Mouse (Mus musculus): Measurements from ENCODE around the gene Vmn2r11. TPM values are rescaled to one million over a fixed set of nuclear protein-coding genes. Genes with fewer than 3 reads are reported as not detected.
"Not testable (repeated sequence)": the region's sequence is repeated elsewhere in the genome, so short reads cannot be mapped to it uniquely, and the experiment has no call there.

The Vmn2r11 gene
- total RNA-seq (2021) = not detected

- intact Hi-C loops (cut with DNase I); DNase-seq (ENCODE audit: low spot score): not testable (repeated sequence)
Measured at GRCm38 (mm10) chr5:109059469-109059868, at the start of gene Vmn2r11. Vmn2r11 (minus strand) TSS chr5:109059569.

DNA sequence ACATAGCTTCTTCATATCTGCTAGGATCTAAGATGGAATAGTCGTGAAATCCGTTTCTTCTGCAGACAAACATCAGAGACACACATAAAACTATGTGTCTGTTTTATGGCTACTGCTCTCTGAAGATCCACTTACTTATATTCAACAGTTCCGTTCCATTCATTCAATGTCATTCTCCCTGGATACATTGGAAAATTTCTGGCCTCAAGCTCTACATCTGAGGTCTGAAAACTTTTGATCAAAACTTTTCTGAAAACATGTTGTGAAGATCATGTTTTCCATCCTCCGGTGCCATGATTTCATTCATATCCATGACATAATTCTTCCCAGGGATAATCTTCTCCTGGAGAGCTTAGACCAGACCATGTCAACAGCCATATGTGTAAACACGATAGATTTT is 38.5 kb upstream of the Vmn2r11 start, which contains the start of gene Vmn2r12:
Vmn2r12 (minus strand) TSS at position 101 of the 400 bp plus-strand sequence.
- intact Hi-C loops (cut with DNase I); DNase-seq (ENCODE audit: low spot score): not testable (repeated sequence)

- intact Hi-C loops (cut with DNase I); DNase-seq (ENCODE audit: low spot score): not testable (repeated sequence)
Measured at GRCm38 (mm10) chr5:109096482-109096881, 37.1 kb upstream of the Vmn2r11 start.

DNA sequence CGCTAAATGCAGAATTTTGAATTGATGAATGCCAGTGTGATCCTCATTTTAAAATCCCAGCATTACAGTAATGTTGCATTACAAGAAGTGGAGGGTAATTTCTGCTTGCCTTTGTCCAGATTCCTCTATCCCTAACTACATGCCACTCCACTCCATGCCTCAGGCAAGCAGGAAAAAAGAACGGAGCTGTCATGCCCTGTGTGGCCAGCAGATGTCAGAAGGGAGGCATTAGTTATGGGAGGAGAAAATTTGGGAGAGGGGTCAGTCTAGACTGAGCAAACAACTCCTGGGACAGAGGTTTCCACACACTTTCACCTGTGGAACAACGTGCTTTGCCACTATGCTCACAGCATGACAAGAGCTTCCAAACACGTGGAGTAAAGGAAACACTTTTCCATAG is 12.6 kb upstream of the Vmn2r11 start:
- DNase-seq (ENCODE audit: low spot score); intact Hi-C loops (cut with DNase I): not testable (repeated sequence)

DNA sequence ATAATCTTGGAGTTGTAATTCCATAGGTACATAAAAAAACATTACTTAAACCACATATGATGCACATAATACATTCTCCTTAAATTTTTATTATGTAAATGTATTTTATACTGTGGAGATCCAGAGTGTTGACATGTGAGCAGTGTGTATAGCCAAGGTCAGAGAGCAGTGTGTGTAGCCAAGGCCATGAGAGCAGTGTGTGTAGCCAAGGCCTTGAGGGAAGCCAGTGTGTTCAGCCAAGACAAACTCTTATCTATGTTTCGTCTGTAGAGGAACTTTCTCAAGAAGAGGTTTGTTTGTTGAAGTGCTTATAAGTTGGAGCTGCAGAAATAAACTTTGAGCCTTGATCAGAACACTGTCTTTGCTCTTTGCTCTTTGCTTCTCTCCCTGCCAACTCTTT is 4.1 kb downstream of the Vmn2r11 start:
- no peak for DNase-seq (ENCODE audit: low spot score)
- intact Hi-C loops (cut with DNase I) = no loop called here

- intact Hi-C loops (cut with DNase I) = no loop called here
- no peak for DNase-seq (ENCODE audit: low spot score)
Measured at GRCm38 (mm10) chr5:109032591-109032990, 26.8 kb downstream of the Vmn2r11 start.

DNA sequence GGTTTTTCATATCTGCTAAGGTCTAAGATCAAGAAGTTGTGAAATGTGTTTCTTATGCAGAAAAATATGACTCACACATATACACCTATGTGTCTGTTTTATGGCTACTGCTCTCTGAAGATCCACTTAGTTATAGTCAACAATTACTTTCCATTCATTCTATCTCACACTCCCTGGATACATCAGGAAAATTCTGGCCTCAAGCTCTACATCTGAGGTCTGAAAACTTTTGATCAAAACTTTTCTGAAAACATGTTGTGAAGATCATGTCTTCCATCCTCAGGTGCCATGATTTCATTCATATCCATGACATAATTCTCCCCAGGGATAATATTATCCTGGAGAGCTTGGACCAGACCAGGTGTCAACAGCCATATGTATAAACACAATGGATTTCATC is 52.9 kb downstream of the Vmn2r11 start, which contains the start of gene Vmn2r10:
Vmn2r10 (minus strand) TSS at position 101 of the 400 bp plus-strand sequence.
- DNase-seq (ENCODE audit: low spot score); intact Hi-C loops (cut with DNase I): not testable (repeated sequence)

Other genes starting within 250 kb of the Vmn2r11 start
- gene Vmn2r9, start 207.0 kb downstream of the Vmn2r11 start, total RNA-seq (2021) = not detected
- not detected for gene Vmn2r10, start 53.0 kb downstream of the Vmn2r11 start, total RNA-seq (2021)
- not detected for gene Vmn2r12, start 38.4 kb upstream of the Vmn2r11 start, total RNA-seq (2021)
- gene Vmn2r13, start 132.6 kb upstream of the Vmn2r11 start, total RNA-seq (2021) = not detected
- gene Vmn2r14, start 165.1 kb upstream of the Vmn2r11 start, total RNA-seq (2021) = not detected
- not detected for gene Vmn2r15, start 238.1 kb upstream of the Vmn2r11 start, total RNA-seq (2021)